Mouse (Mus musculus) intestine, embryonic 14.5 days (tissue): Measurements from ENCODE around the gene 4933424G06Rik. TPM values are rescaled to one million over a fixed set of nuclear protein-coding genes. Genes with fewer than 3 reads are reported as not detected.

Experiments used
- ATAC-seq: fragments of 200-750 bp; cut with Nextera tagmentation; replicated peaks from 2 replicates; pipeline ENCODE4 v1.8.0; 2017; ENCODE audit warnings: low read depth, moderate number of reproducible peaks, moderate TSS enrichment, moderate library complexity; ENCODE audit not compliant: low FRiP score, low TSS enrichment
- DNase-seq: peaks from one replicate; pipeline ENCODE4 v3.0.0-alpha.2; 2018; ENCODE audit warnings: low spot score
- H3K27ac ChIP-seq: fragments of 300-500 bp; sonication (generic); 2 replicates; pipeline ENCODE4 v1.5.1; 2014; ENCODE audit warnings: low read depth, mild to moderate bottlenecking, control low read depth
- H3K27me3 ChIP-seq: fragments of 300-500 bp; sonication (generic); replicated peaks from 2 replicates; pipeline ENCODE4 v1.6.1; 2014; ENCODE audit warnings: low read length, control low read depth; ENCODE audit not compliant: control insufficient read depth, insufficient read depth
- H3K36me3 ChIP-seq: fragments of 300-500 bp; sonication (generic); 2 replicates; pipeline ENCODE4 v1.6.1; 2014; ENCODE audit warnings: low read length, control low read depth; ENCODE audit not compliant: control insufficient read depth, insufficient read depth
- H3K4me1 ChIP-seq: fragments of 300-500 bp; sonication (generic); replicated peaks from 2 replicates; pipeline ENCODE4 v1.6.1; 2014; ENCODE audit warnings: low read length, control low read depth, mixed read lengths; ENCODE audit not compliant: control insufficient read depth, insufficient read depth
- H3K4me2 ChIP-seq: fragments of 300-500 bp; sonication (generic); 2 replicates; pipeline ENCODE4 v1.6.1; 2014; ENCODE audit warnings: low read length
- H3K4me3 ChIP-seq: fragments of 300-500 bp; sonication (generic); 2 replicates; pipeline ENCODE4 v1.5.1; 2014; ENCODE audit warnings: low read depth, low read length, control low read depth, mixed read lengths
- H3K9ac ChIP-seq: fragments of 300-500 bp; sonication (generic); 2 replicates; pipeline ENCODE4 v1.6.1; 2014; ENCODE audit warnings: mild to moderate bottlenecking, low read length
- H3K9me3 ChIP-seq: fragments of 300-500 bp; sonication (generic); 2 replicates; pipeline ENCODE4 v1.6.1; 2016; ENCODE audit warnings: low read length, control low read depth; ENCODE audit not compliant: control insufficient read depth
- WGBS: fragments of 180-500 bp; shearing (Covaris S2); extraction: QIAGEN DNeasy Blood & Tissue Kit; methylation state at CpG from one replicate; pipeline ENCODE4 v1.1.7; 2014; 5-methylcytosine and 5-hydroxymethylcytosine counted together
- polyA plus RNA-seq: library from polyadenylated mRNA; unstranded; fragments of >200 nt; fragmentation: Nextera tagmentation; extraction: Ambion mirVana; gene quantifications from 2 replicates; pipeline ENCODE4 v1.2.1, GENCODE M21; 2014

The 4933424G06Rik gene
- polyA plus RNA-seq, 1 experiment from 2014 or later = not detected

DNA sequence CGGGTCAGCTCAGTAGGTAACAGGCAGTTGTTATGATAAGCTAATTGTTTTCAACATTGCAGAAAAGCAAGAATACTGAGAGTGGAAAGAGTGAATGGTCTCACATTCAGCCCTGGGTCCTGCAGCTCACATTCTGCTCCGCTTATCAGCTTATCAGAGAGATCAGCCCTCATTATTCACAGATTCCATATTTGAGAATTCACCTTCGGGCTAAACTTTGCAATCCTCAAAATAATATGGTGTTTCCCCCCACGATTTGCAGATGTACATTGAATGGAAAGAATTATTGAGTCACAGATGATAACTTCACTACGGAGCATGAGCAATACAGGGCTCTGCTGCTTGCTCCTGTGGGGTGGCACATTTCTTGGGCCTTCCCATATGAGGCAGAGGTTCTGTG, 58.8 kb downstream of the 4933424G06Rik start:
- DNase-seq (no peak), ATAC-seq (no peak)
- H3K4me1 ChIP-seq = peaks cover 4% of the 10 kb centered on the region
- peaks cover 10% of the 10 kb centered on the region; the same call in 1 of the 2 replicates for H3K27me3 ChIP-seq
- no peak overlapping the region for H3K27ac ChIP-seq
- no peaks in the 10 kb centered on the region for H3K36me3 ChIP-seq
- H3K4me3 ChIP-seq = no peak overlapping the region
- WGBS = 76% methylated on average over 5 of the region's 5 CpGs
- no peaks in the 10 kb centered on the region for H3K9me3 ChIP-seq
- no peak overlapping the region for H3K9ac ChIP-seq
- H3K4me2 ChIP-seq = no peak overlapping the region

DNA sequence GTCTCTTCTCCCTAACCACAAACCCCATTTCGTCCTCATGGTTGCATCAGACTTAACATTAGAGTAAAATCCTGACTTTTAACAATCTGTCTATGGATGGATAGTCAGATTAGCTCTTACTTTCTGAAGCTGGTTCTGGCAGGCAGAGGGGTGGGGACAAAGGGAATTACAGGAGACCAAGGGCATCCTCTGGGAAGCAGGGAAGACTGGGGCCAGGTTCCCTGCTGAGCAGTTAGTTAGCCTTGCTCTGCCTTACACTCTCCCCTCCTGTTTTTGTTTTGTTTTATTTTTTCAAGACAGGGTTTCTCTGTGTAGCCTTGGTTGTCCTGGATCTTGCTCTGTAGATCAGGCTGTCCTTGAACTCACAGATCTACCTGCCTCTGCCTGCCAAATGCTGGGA, 60.0 kb downstream of the 4933424G06Rik start:
- Histone ChIP-seq H3K27me3 (peaks cover 10% of the 10 kb centered on the region; the same call in 1 of the 2 replicates), H3K36me3 (no peaks in the 10 kb centered on the region), H3K4me1 (peaks cover 4% of the 10 kb centered on the region), H3K4me3 (no peak overlapping the region), H3K27ac (no peak overlapping the region), H3K4me2 (no peak overlapping the region), H3K9me3 (no peaks in the 10 kb centered on the region), H3K9ac (no peak overlapping the region)
- WGBS = 91% methylated on average over 1 of the region's 1 CpGs
- ATAC-seq = no peak
- DNase-seq = no peak

DNA sequence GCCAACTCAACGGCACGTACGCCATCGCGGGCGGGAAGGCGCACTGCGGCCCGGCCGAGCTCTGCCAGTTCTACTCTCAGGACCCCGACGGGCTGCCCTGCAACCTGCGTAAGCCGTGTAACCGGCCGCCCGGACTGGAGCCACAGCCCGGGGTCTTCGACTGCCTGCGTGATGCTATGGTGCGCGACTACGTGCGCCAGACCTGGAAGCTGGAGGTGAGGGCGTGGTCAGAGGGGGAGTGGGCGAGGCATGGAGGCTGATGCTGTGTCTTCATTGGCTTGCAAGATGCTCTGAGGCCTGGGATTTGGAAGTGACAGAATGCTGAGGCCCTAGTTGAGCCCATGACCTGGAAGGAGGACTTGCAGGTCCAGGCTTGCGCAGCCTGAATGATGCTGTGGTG, 61.0 kb downstream of the 4933424G06Rik start:
- no peak for DNase-seq
- Histone ChIP-seq H3K4me1 (peaks cover 4% of the 10 kb centered on the region), H3K27me3 (peaks cover 10% of the 10 kb centered on the region; the same call in 1 of the 2 replicates), H3K4me2 (peak overlapping the region; percentile 45), H3K27ac (no peak overlapping the region), H3K4me3 (no peak overlapping the region), H3K9me3 (no peaks in the 10 kb centered on the region; the same call in 1 of the 2 replicates), H3K36me3 (no peaks in the 10 kb centered on the region), H3K9ac (no peak overlapping the region)
- WGBS = 14% methylated on average over 27 of the region's 27 CpGs
- ATAC-seq = no peak

DNA sequence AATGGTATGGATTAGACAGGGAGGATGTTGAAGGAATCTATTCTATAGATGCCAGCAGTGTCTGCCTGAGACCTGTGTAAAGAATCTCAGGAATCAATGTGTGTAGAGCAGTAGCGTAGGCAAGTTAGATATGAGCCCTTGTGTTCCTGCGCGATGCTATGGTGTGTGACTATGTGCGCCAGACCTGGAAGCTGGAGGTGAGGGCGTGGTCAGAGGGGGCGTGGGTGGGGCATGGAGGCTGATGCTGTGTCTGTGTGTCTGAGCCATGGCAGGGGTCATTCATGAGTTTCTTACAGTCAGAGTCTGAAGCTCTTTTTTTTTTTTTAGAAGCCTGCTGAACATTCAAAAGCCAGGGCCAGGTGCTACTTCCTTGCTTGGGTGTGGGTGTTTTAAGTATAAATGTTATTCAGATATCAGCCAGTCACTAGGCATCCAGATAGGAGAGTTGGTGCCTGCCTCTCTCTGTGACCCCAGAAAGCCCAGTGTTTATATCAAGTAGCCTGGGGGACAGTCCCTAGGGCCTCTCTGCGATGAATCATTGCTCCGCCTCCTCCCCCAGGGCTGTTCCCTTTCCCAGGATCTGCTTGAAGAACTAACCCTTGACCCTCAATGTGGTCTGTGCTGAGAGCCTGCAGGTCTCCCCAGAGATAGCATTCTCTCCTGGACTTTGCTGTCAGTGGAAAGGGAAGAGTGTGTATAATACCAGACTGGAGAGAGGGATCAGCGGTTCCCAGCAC, 62.4 kb downstream of the 4933424G06Rik start:
- Histone ChIP-seq H3K4me2 (no peak overlapping the region), H3K9ac (no peak overlapping the region), H3K36me3 (no peaks in the 10 kb centered on the region), H3K4me1 (peaks cover 4% of the 10 kb centered on the region; the same call in 1 of the 2 replicates), H3K27ac (no peak overlapping the region), H3K27me3 (peaks cover 10% of the 10 kb centered on the region; the same call in 1 of the 2 replicates), H3K9me3 (no peaks in the 10 kb centered on the region; the same call in 1 of the 2 replicates), H3K4me3 (no peak overlapping the region)
- ATAC-seq = 0 out of 2 replicates have a peak, but pooled peaks have one; percentile 52
- no peak for DNase-seq
- 71% methylated on average over 9 of the region's 9 CpGs for WGBS

DNA sequence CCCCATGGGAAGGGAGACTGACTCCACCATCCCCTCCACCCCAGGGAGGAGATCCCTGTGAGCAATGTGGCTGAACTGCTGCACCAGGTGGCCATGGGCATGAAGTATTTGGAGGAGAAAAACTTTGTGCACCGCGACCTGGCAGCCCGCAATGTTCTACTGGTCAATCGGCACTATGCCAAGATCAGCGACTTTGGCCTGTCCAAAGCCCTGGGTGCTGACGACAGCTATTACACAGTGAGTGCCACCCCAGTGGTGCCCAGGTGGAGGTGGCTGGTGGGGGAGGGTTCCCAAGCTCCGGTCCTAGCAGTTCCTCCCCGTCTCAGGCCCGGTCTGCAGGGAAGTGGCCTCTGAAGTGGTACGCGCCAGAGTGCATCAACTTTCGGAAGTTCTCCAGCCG, 70.8 kb downstream of the 4933424G06Rik start:
- Histone ChIP-seq H3K9ac (no peak overlapping the region), H3K27me3 (no peaks in the 10 kb centered on the region), H3K36me3 (no peaks in the 10 kb centered on the region), H3K4me3 (no peak overlapping the region), H3K4me2 (no peak overlapping the region), H3K9me3 (no peaks in the 10 kb centered on the region; the same call in 1 of the 2 replicates), H3K27ac (no peak overlapping the region), H3K4me1 (peaks cover 14% of the 10 kb centered on the region)
- no peak for ATAC-seq
- DNase-seq = no peak
- 87% methylated on average over 13 of the region's 13 CpGs for WGBS

DNA sequence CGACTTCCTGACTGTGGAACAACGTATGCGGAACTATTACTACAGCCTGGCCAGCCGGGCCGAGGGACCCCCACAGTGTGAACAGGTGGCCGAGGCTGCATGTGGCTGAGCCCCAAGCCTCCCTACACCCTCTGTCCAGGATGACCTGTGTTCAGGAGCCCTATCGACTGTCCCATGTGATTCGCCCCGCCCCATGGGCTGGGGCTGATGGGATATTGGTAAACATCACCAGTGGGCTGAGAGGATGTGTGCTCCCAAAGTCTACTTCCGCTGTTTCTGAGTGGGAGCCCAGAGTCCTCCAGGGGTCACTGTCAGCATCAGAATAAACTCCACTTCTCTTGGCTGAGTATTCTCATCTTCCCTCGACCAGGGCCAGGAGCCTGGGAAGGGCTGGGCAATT, 72.5 kb downstream of the 4933424G06Rik start:
- H3K4me3 ChIP-seq = no peak overlapping the region
- no peaks in the 10 kb centered on the region for H3K27me3 ChIP-seq
- no peaks in the 10 kb centered on the region for H3K9me3 ChIP-seq
- H3K36me3 ChIP-seq = no peaks in the 10 kb centered on the region
- H3K4me1 ChIP-seq = peaks cover 14% of the 10 kb centered on the region
- no peak overlapping the region for H3K4me2 ChIP-seq
- H3K9ac ChIP-seq = no peak overlapping the region
- no peak overlapping the region for H3K27ac ChIP-seq
- no peak for DNase-seq
- 77% methylated on average over 11 of the region's 11 CpGs for WGBS
- no peak for ATAC-seq

DNA sequence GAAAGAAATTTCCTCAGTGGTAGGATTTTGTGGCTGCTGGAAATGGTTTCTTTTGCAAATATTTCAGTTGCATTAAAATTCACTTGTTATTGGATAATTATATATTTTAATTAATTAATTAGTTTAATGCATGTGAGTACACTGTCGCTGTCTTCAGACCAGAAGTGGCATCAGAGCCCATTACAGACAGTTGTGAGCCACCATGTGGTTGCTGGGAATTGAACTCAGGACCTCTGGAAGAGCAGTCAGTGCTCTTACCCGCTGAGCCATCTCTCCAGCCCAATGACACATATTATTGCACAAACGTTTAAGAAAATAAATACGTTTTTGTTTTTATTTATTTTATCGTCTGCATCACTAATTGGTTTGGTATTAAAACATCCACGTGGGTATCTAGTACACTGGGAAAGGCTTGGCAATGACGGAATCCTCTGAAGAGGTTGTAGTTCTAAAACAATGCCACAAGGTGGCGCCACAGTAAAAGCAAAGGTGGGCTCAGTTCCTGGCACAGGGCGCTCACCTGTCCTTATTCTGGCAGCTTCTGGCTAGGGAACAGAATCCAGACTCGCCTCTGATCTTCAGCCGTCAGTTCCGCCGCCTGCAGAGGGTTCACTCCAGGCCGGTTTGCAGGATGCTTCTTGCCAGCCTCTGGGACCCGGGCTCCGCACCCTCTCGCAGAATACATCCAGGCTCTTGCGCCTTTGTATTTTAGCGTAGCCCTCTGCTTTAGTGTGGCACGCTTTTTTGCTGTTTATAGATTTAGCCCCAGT, 74.6 kb downstream of the 4933424G06Rik start:
- no peaks in the 10 kb centered on the region for H3K27me3 ChIP-seq
- peak overlapping the region; percentile 44 for H3K9ac ChIP-seq
- ATAC-seq (peak; percentile 82), DNase-seq (peak; percentile 93)
- no peaks in the 10 kb centered on the region for H3K9me3 ChIP-seq
- peak overlapping the region; percentile 96 for H3K4me2 ChIP-seq
- 4% methylated on average over 20 of the region's 20 CpGs for WGBS
- H3K4me1 ChIP-seq = peaks cover 14% of the 10 kb centered on the region
- no peak overlapping the region for H3K27ac ChIP-seq
- peak overlapping the region; percentile 42 for H3K4me3 ChIP-seq
- H3K36me3 ChIP-seq = no peaks in the 10 kb centered on the region

DNA sequence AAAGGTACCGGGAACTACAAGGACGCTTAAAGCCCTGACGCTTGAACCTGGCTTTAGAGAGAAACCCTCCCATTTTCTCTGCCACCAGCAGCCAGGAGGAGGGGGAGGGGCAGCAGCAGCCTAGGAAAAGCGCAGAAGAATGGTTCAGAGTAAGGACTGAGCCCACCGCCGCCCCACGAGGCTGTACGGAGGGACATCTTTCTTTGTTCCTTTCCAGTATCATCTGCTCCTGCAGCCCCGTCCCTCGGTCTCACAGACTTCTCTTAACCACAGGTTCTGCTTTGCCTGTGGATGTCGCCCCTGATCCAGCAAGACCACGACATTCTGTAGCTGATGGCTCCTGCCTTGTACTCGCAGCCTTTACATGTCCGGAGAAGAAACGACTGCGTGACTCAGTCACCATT, 75.3 kb downstream of the 4933424G06Rik start:
- Histone ChIP-seq H3K4me3 (peak overlapping the region; percentile 42), H3K9ac (peak overlapping the region; percentile 44), H3K9me3 (no peaks in the 10 kb centered on the region), H3K4me2 (peak overlapping the region; percentile 96), H3K27me3 (no peaks in the 10 kb centered on the region), H3K27ac (no peak overlapping the region), H3K4me1 (peaks cover 14% of the 10 kb centered on the region), H3K36me3 (no peaks in the 10 kb centered on the region)
- DNase-seq = peak; percentile 78
- 1% methylated on average over 16 of the region's 16 CpGs for WGBS
- peak; percentile 47; the same call in 1 of the 2 replicates for ATAC-seq
